ENCODE assay signal across 9 mouse cellular contexts in genomic region chr7:80628708-80629183, GRCm38 (mm10). TPM values are rescaled to one million over a fixed set of nuclear protein-coding genes. Genes with fewer than 3 reads are reported as not detected.
DNase-seq lines count a peak whose midpoint lies in the region; ATAC-seq and TF ChIP-seq lines count a peak whose summit lies in the region.
"Had no signal": no experiment of that assay in that cellular context is flagged by ENCODE, and none has a peak within 500 bp of the region (broad histone marks: within the 10 kb centered on the region; RNA-seq: fewer than 3 reads in every experiment).

No protein-coding gene starts in this region.

- H3K36me3 ChIP-seq in midbrain, embryonic 14.5 days (ENCODE audit: control insufficient read depth, insufficient read depth, low read length) = 0 out of 2 replicates have a peak, but pooled peaks cover 9% of the 10 kb centered on the region
- no peaks in the 10 kb centered on the region for H3K36me3 ChIP-seq in midbrain, embryonic 16.5 days (ENCODE audit: control insufficient read depth, insufficient read depth, low read length)
- peaks cover 3% of the 10 kb centered on the region; the same call in 1 of the 2 replicates for H3K36me3 ChIP-seq in forebrain, postnatal 0 days (ENCODE audit: insufficient read depth)
- 0 out of 2 replicates have a peak, but pooled peaks cover 4% of the 10 kb centered on the region for H3K36me3 ChIP-seq in intestine, embryonic 15.5 days
- H3K36me3 ChIP-seq: neural tube, embryonic 12.5 days had no signal

- H3K9ac ChIP-seq in midbrain, embryonic 14.5 days (replicated peaks; ENCODE audit: low read length) = no peak overlapping the region
- no peak overlapping the region for H3K9ac ChIP-seq in midbrain, embryonic 16.5 days (ENCODE audit: low read depth, low read length)
- H3K9ac ChIP-seq in forebrain, postnatal 0 days = no peak overlapping the region
- no peak overlapping the region for H3K9ac ChIP-seq in intestine, embryonic 15.5 days
- H3K9ac ChIP-seq: neural tube, embryonic 12.5 days had no signal

- H3K4me1 ChIP-seq in midbrain, embryonic 14.5 days (ENCODE audit: control insufficient read depth, insufficient read depth, low read length) = no peaks in the 10 kb centered on the region
- no peaks in the 10 kb centered on the region for H3K4me1 ChIP-seq in midbrain, embryonic 16.5 days (ENCODE audit: control insufficient read depth, insufficient read depth, low read length)
- H3K4me1 ChIP-seq in bone marrow, adult 2 months (ENCODE audit: control insufficient read depth, insufficient read depth, low read length) = peaks cover 6% of the 10 kb centered on the region
- H3K4me1 ChIP-seq in forebrain, postnatal 0 days (ENCODE audit: insufficient read depth) = no peaks in the 10 kb centered on the region
- H3K4me1 ChIP-seq in intestine, embryonic 15.5 days (replicated peaks) = peaks cover 28% of the 10 kb centered on the region

- ATAC-seq in midbrain, embryonic 14.5 days (ENCODE audit: low FRiP score, low TSS enrichment) = no peak
- no peak for ATAC-seq in midbrain, embryonic 16.5 days
- peak; percentile 77 for ATAC-seq in forebrain, postnatal 0 days
- ATAC-seq in intestine, embryonic 15.5 days = peak; percentile 68
- peak; percentile 69 for ATAC-seq in megakaryocyte progenitor cell, adult 5-6 weeks (replicated peaks; ENCODE audit: poor library complexity)

- H3K4me2 ChIP-seq in midbrain, embryonic 14.5 days (ENCODE audit: low read length) = no peak overlapping the region
- H3K4me2 ChIP-seq in midbrain, embryonic 16.5 days (ENCODE audit: low read length) = no peak overlapping the region
- no peak overlapping the region for H3K4me2 ChIP-seq in forebrain, postnatal 0 days (ENCODE audit: low read depth)
- H3K4me2 ChIP-seq in intestine, embryonic 15.5 days (replicated peaks) = peak overlapping the region; percentile 46
- H3K4me2 ChIP-seq: neural tube, embryonic 12.5 days had no signal

- DNase-seq in midbrain, embryonic 14.5 days = peak; percentile 30
- peak; percentile 66 for DNase-seq in forebrain, postnatal 0 days
- peak; percentile 79 for DNase-seq in left cerebral cortex, postnatal 4 days
- peak; percentile 77 for DNase-seq in thymus, postnatal 0 days (ENCODE audit: low spot score)

- TF ChIP-seq CTCF in bone marrow, adult 2 months (IDR thresholded peaks at IDR 0.05; ENCODE audit: control insufficient read depth, insufficient read depth, low read length) = no peak
- TF ChIP-seq CTCF in forebrain, postnatal 0 days (IDR thresholded peaks at IDR 0.05; ENCODE audit: low read depth) = no peak

- H3K9me3 ChIP-seq in midbrain, embryonic 14.5 days (ENCODE audit: control insufficient read depth, low read length) = no peaks in the 10 kb centered on the region
- no peaks in the 10 kb centered on the region for H3K9me3 ChIP-seq in midbrain, embryonic 16.5 days (replicated peaks; ENCODE audit: control insufficient read depth, low read length, poor library complexity, severe bottlenecking)
- no peaks in the 10 kb centered on the region for H3K9me3 ChIP-seq in forebrain, postnatal 0 days (ENCODE audit: low read length)
- H3K9me3 ChIP-seq in intestine, embryonic 15.5 days = no peaks in the 10 kb centered on the region
- H3K9me3 ChIP-seq: neural tube, embryonic 12.5 days had no signal

- no peak overlapping the region for H3K27ac ChIP-seq in midbrain, embryonic 14.5 days (replicated peaks; ENCODE audit: low read depth, low read length)
- no peak overlapping the region for H3K27ac ChIP-seq in midbrain, embryonic 16.5 days (ENCODE audit: low read length)
- peak overlapping the region; percentile 58 for H3K27ac ChIP-seq in bone marrow, adult 2 months (ENCODE audit: control insufficient read depth, insufficient read depth, low read depth, low read length, poor library complexity)
- no peak overlapping the region for H3K27ac ChIP-seq in forebrain, postnatal 0 days (ENCODE audit: low read depth, low read length)
- peak overlapping the region; percentile 68 for H3K27ac ChIP-seq in intestine, embryonic 15.5 days
- H3K27ac ChIP-seq: neural tube, embryonic 12.5 days had no signal

- no peak overlapping the region for H3K4me3 ChIP-seq in midbrain, embryonic 14.5 days (replicated peaks; ENCODE audit: low read depth, low read length)
- no peak overlapping the region for H3K4me3 ChIP-seq in midbrain, embryonic 16.5 days (ENCODE audit: low read depth, low read length)
- no peak overlapping the region for H3K4me3 ChIP-seq in bone marrow, adult 2 months (replicated peaks; ENCODE audit: control insufficient read depth, low read depth, low read length)
- no peak overlapping the region for H3K4me3 ChIP-seq in forebrain, postnatal 0 days (ENCODE audit: low read depth, low read length)
- no peak overlapping the region for H3K4me3 ChIP-seq in intestine, embryonic 15.5 days (replicated peaks)
- H3K4me3 ChIP-seq: neural tube, embryonic 12.5 days had no signal

- TF ChIP-seq POLR2A in bone marrow, adult 2 months (IDR thresholded peaks at IDR 0.05; ENCODE audit: borderline replicate concordance, control insufficient read depth, low read depth, low read length) = no peak

- WGBS in midbrain, embryonic 14.5 days = 66% methylated on average over 8 of the region's 8 CpGs
- WGBS in midbrain, embryonic 16.5 days = 73% methylated on average over 8 of the region's 8 CpGs
- WGBS in bone marrow, adult 2 months = 5% methylated on average over 8 of the region's 8 CpGs
- 61% methylated on average over 8 of the region's 8 CpGs for WGBS in forebrain, postnatal 0 days
- 21% methylated on average over 8 of the region's 8 CpGs for WGBS in intestine, embryonic 15.5 days

- intact Hi-C loops in left cerebral cortex, postnatal 4 days (cut with DNase I) = loop anchor here (10.0 kb wide), 1 partner anchor 56 kb away; the partner anchor contains the start of gene Crtc3

- no peaks in the 10 kb centered on the region for H3K27me3 ChIP-seq in midbrain, embryonic 14.5 days (ENCODE audit: control insufficient read depth, insufficient read depth, low read length)
- H3K27me3 ChIP-seq in midbrain, embryonic 16.5 days (ENCODE audit: control insufficient read depth, insufficient read depth, low read depth, low read length) = no peaks in the 10 kb centered on the region
- no peaks in the 10 kb centered on the region for H3K27me3 ChIP-seq in forebrain, postnatal 0 days (ENCODE audit: insufficient read depth, low read length)
- no peaks in the 10 kb centered on the region for H3K27me3 ChIP-seq in intestine, embryonic 15.5 days (replicated peaks)
- H3K27me3 ChIP-seq: neural tube, embryonic 12.5 days had no signal

RNA-seq across cellular contexts. Expression of gene Crtc3, which starts 59.9 kb away (rescaled TPM):
- polyA plus RNA-seq in midbrain, embryonic 14.5 days (2014; fragmentation: Nextera tagmentation; extraction: Ambion mirVana) = 11.7 and 14.0 TPM in 2 replicates
- 12.7 and 13.7 TPM in 2 replicates for polyA plus RNA-seq in midbrain, embryonic 16.5 days (2015; fragmentation: Nextera tagmentation; extraction: Ambion mirVana)
- 5.7 and 8.2 TPM in 2 replicates for polyA plus RNA-seq in bone marrow, adult 2 months (2011; ENCODE audit: insufficient read depth, insufficient read length, low replicate concordance, missing spikeins)
- 14.8 and 17.8 TPM in 2 replicates for total RNA-seq in forebrain, postnatal 0 days (2014; rRNA removed)
- polyA plus RNA-seq in forebrain, postnatal 0 days (2015; fragmentation: Nextera tagmentation; extraction: Ambion mirVana) = 10.6 and 14.2 TPM in 2 replicates
- polyA plus RNA-seq in intestine, embryonic 15.5 days (2015; fragmentation: Nextera tagmentation; extraction: Ambion mirVana) = 15.5 and 15.8 TPM in 2 replicates
- total RNA-seq in left cerebral cortex, postnatal 4 days (2021) = 10 to 100 TPM; 28.5 to 32.1 TPM
- 18.3 and 26.9 TPM in 2 replicates for total RNA-seq in megakaryocyte progenitor cell, adult 5-6 weeks (2015)
- 5.6 and 16.3 TPM in 2 replicates for total RNA-seq in megakaryocyte progenitor cell, adult 5-6 weeks (2017)
- 18.8 and 19.0 TPM in 2 replicates for polyA plus RNA-seq in thymus, postnatal 0 days (2015; fragmentation: Nextera tagmentation; extraction: Ambion mirVana)

Comparison
In these comparisons a context has a peak if more than half of its experiments do, and no peak if none do; other contexts are left out.
1. ATAC-seq: peak in forebrain, postnatal 0 days (single experiment), intestine, embryonic 15.5 days (single experiment) and megakaryocyte progenitor cell, adult 5-6 weeks (single experiment); none in midbrain, embryonic 14.5 days (single experiment) and midbrain, embryonic 16.5 days (single experiment).
2. H3K27ac ChIP-seq: peak in bone marrow, adult 2 months (single experiment) and intestine, embryonic 15.5 days (single experiment); none in midbrain, embryonic 14.5 days (single experiment), midbrain, embryonic 16.5 days (single experiment) and forebrain, postnatal 0 days (single experiment).
3. Peak in every context shown above with its lines, with median percentiles within 50 percentile points of each other: DNase-seq.